Mouse (Mus musculus) myocyte (in vitro differentiated cells): Measurements from ENCODE around the gene Acer1.

Experiments used
- E2F4 ChIP-seq: IDR thresholded peaks from one replicate; pipeline ENCODE4 v1.6.1; 2011; ENCODE audit warnings: mild to moderate bottlenecking, control low read depth, moderate library complexity; ENCODE audit not compliant: insufficient read depth
- MAX ChIP-seq: IDR thresholded peaks from one replicate; pipeline ENCODE4 v1.6.1; 2011; ENCODE audit warnings: low read depth, mild to moderate bottlenecking, control low read depth
- MYOD1 ChIP-seq, 3 experiments: IDR thresholded peaks; one replicate each; pipeline ENCODE4 v1.6.1; 2011; ENCODE audit warnings: control low read depth in 2 of 3, low read depth in 2 of 3, mild to moderate bottlenecking in 2 of 3, moderate library complexity in 1 of 3; ENCODE audit not compliant: insufficient read length in 2 of 3, control insufficient read depth in 1 of 3
- MYOG ChIP-seq, 3 experiments: IDR thresholded peaks; one replicate each; pipeline ENCODE4 v1.6.1; 2011; ENCODE audit warnings: control low read depth in 2 of 3, low read depth in 2 of 3, mild to moderate bottlenecking in 2 of 3; ENCODE audit not compliant: insufficient read length in 2 of 3, control insufficient read depth in 1 of 3, insufficient read depth in 1 of 3
- POLR2A ChIP-seq: IDR thresholded peaks from one replicate; pipeline ENCODE4 v1.6.1; 2011; ENCODE audit warnings: low read depth, mild to moderate bottlenecking, control low read depth, moderate library complexity; ENCODE audit not compliant: insufficient read length
- SRF ChIP-seq: IDR thresholded peaks from one replicate; pipeline ENCODE4 v1.6.1; 2011; ENCODE audit warnings: low read depth; ENCODE audit not compliant: control insufficient read depth, insufficient read length
- TCF12 ChIP-seq: IDR thresholded peaks from one replicate; pipeline ENCODE4 v1.6.1; 2011; ENCODE audit warnings: mild to moderate bottlenecking, control low read depth; ENCODE audit not compliant: poor library complexity, insufficient read depth, severe bottlenecking
- TCF3 ChIP-seq: IDR thresholded peaks from one replicate; pipeline ENCODE4 v1.6.1; 2011; ENCODE audit warnings: low read depth, control low read depth; ENCODE audit not compliant: insufficient read length
- USF1 ChIP-seq: IDR thresholded peaks from one replicate; pipeline ENCODE4 v1.6.1; 2011; ENCODE audit warnings: low read depth, mild to moderate bottlenecking, control low read depth, moderate library complexity

GRCm38 (mm10) chr17:56990115-56990746 lies 8.3 kb upstream of the Acer1 start, which contains the start of gene Clpp:
- TF ChIP-seq POLR2A (peak; percentile 99), SRF (peak; percentile 3), MYOG (IDR thresholded peaks at IDR 0.05; ENCODE audit: control insufficient read depth in 1 of 3, insufficient read depth in 1 of 3, insufficient read length in 2 of 3, low read depth in 2 of 3) (no peak), MAX (no peak), USF1 (peak; percentile 67), E2F4 (no peak), TCF12 (no peak), TCF3 (no peak), MYOD1 (IDR thresholded peaks at IDR 0.05; ENCODE audit: control insufficient read depth in 1 of 3, insufficient read length in 2 of 3, low read depth in 2 of 3) (no peak)
